Mouse (Mus musculus) spleen, adult 2 months (tissue): Measurements from ENCODE around the gene Sgcd.

Source experiments
- CTCF ChIP-seq: fragments of 200-500 bp; IDR thresholded peaks from 2 replicates; pipeline ENCODE4 v1.5.1; 2011; ENCODE audit warnings: mild to moderate bottlenecking, inconsistent platforms; ENCODE audit not compliant: insufficient read depth, insufficient read length, insufficient replicate concordance; ENCODE audit errors: extremely low read depth
- POLR2A ChIP-seq: fragments of 200-500 bp; IDR thresholded peaks from 2 replicates; pipeline ENCODE4 v1.6.1; 2011; ENCODE audit warnings: low read depth, low read length, inconsistent platforms

- no peak for TF ChIP-seq CTCF
- TF ChIP-seq POLR2A = no peak
Measured at GRCm38 (mm10) chr11:47120874-47121273, 867.9 kb downstream of the Sgcd start.
